Mouse (Mus musculus): Measurements from ENCODE around the gene Cylc1. TPM values are rescaled to one million over a fixed set of nuclear protein-coding genes. Genes with fewer than 3 reads are reported as not detected.
A peak's percentile ranks its signal among the peaks of the same experiment; 100 is the strongest.

Gene Cylc1
- polyA plus RNA-seq (2014; fragmentation: Nextera tagmentation; extraction: Ambion mirVana) = not detected in 2 replicates

GRCm38 (mm10) chrX:111110118-111110517, at the start of gene Cylc1:
Gene Cylc1, plus strand, starts transcription at chrX:111110418.
- ATAC-seq (replicated peaks; ENCODE audit: low FRiP score) (no peak), DNase-seq (ENCODE audit: low spot score) (no peak)
- Histone ChIP-seq H3K27me3 (replicated peaks; ENCODE audit: control insufficient read depth, insufficient read depth, low read length) (no peaks in the 10 kb centered on the region), H3K4me1 (replicated peaks; ENCODE audit: control insufficient read depth, insufficient read depth, low read length) (no peaks in the 10 kb centered on the region), H3K9me3 (ENCODE audit: control insufficient read depth, low read length) (no peaks in the 10 kb centered on the region), H3K36me3 (ENCODE audit: control insufficient read depth, insufficient read depth, low read length) (no peaks in the 10 kb centered on the region), H3K4me3 (ENCODE audit: low read depth, low read length) (no peak within 1 kb of the TSS), H3K4me2 (no peak within 1 kb of the TSS), H3K9ac (ENCODE audit: low read depth, low read length) (no peak within 1 kb of the TSS), H3K27ac (ENCODE audit: low read depth, low read length) (no peak within 1 kb of the TSS)

- Histone ChIP-seq H3K36me3 (ENCODE audit: control insufficient read depth, insufficient read depth, low read length) (no peaks in the 10 kb centered on the region), H3K9ac (ENCODE audit: low read depth, low read length) (no peak overlapping the region), H3K4me3 (ENCODE audit: low read depth, low read length) (no peak overlapping the region), H3K27me3 (replicated peaks; ENCODE audit: control insufficient read depth, insufficient read depth, low read length) (no peaks in the 10 kb centered on the region), H3K9me3 (ENCODE audit: control insufficient read depth, low read length) (no peaks in the 10 kb centered on the region), H3K4me1 (replicated peaks; ENCODE audit: control insufficient read depth, insufficient read depth, low read length) (no peaks in the 10 kb centered on the region), H3K4me2 (no peak overlapping the region), H3K27ac (ENCODE audit: low read depth, low read length) (no peak overlapping the region)
- ATAC-seq (replicated peaks; ENCODE audit: low FRiP score) (peak; percentile 74), DNase-seq (ENCODE audit: low spot score) (no peak)
- WGBS = 59% methylated on average over 8 of the region's 8 CpGs
Observed at GRCm38 (mm10) chrX:111078680-111079079, 31.5 kb upstream of the Cylc1 start.

GRCm38 (mm10) chrX:111168040-111168439, 57.8 kb downstream of the Cylc1 start, which contains the start of gene Gm10112:
Gene Gm10112, plus strand, starts transcription at chrX:111168340.
- ATAC-seq (replicated peaks; ENCODE audit: low FRiP score) = no peak
- no peak within 1 kb of the TSS for H3K4me3 ChIP-seq (ENCODE audit: low read depth, low read length)
- no peaks in the 10 kb centered on the region for H3K4me1 ChIP-seq (replicated peaks; ENCODE audit: control insufficient read depth, insufficient read depth, low read length)
- H3K27ac ChIP-seq (ENCODE audit: low read depth, low read length) = no peak within 1 kb of the TSS
- no peaks in the 10 kb centered on the region for H3K27me3 ChIP-seq (replicated peaks; ENCODE audit: control insufficient read depth, insufficient read depth, low read length)
- 89% methylated on average over 3 of the region's 3 CpGs for WGBS
- no peaks in the 10 kb centered on the region for H3K36me3 ChIP-seq (ENCODE audit: control insufficient read depth, insufficient read depth, low read length)
- H3K4me2 ChIP-seq = no peak within 1 kb of the TSS
- H3K9me3 ChIP-seq (ENCODE audit: control insufficient read depth, low read length) = no peaks in the 10 kb centered on the region
- no peak within 1 kb of the TSS for H3K9ac ChIP-seq (ENCODE audit: low read depth, low read length)
- DNase-seq (ENCODE audit: low spot score) = no peak

Other genes with a start within 250 kb of the Cylc1 start
- gene Gm10112, start 57.9 kb downstream of the Cylc1 start, polyA plus RNA-seq (2014; fragmentation: Nextera tagmentation; extraction: Ambion mirVana) = not detected in 2 replicates